Mouse (Mus musculus): ENCODE data around the gene Chmp4b. TPM values are rescaled to one million over a fixed set of nuclear protein-coding genes. Genes with fewer than 3 reads are reported as not detected.

Gene Chmp4b
- polyA plus RNA-seq, 1 experiment from 2014 or later = 22.4 TPM

- whole genome bisulfite sequencing = 47% methylated on average over 2 of the region's 2 CpGs
- no peak overlapping the region for H3K9ac ChIP-seq (ENCODE audit: low read length)
- no peaks in the 10 kb centered on the region for H3K9me3 ChIP-seq (replicated peaks; ENCODE audit: control insufficient read depth, low read length)
- H3K4me2 ChIP-seq (ENCODE audit: low read length) = no peak overlapping the region
- DNase-seq (ENCODE audit: low spot score) = no peak
- H3K36me3 ChIP-seq (ENCODE audit: control insufficient read depth, insufficient read depth, low read length) = no peaks in the 10 kb centered on the region
- H3K4me1 ChIP-seq (ENCODE audit: control insufficient read depth, insufficient read depth, low read length) = no peaks in the 10 kb centered on the region; the same call in 1 of the 2 replicates
- ATAC-seq = no peak
- no peaks in the 10 kb centered on the region for H3K27me3 ChIP-seq (replicated peaks; ENCODE audit: control insufficient read depth, insufficient read depth, low read length)
- H3K27ac ChIP-seq (ENCODE audit: low read depth, low read length) = no peak overlapping the region
- H3K4me3 ChIP-seq (ENCODE audit: low read depth, low read length) = no peak overlapping the region
These were observed 80.4 kb downstream of the Chmp4b start for GRCm38 (mm10) chr2:154731916-154732315.

GRCm38 (mm10) chr2:154732503-154733141 is 81.1 kb downstream of the Chmp4b start:
- Histone ChIP-seq H3K4me2 (ENCODE audit: low read length) (no peak overlapping the region), H3K4me1 (ENCODE audit: control insufficient read depth, insufficient read depth, low read length) (no peaks in the 10 kb centered on the region; the same call in 1 of the 2 replicates), H3K9ac (ENCODE audit: low read length) (no peak overlapping the region), H3K36me3 (ENCODE audit: control insufficient read depth, insufficient read depth, low read length) (no peaks in the 10 kb centered on the region), H3K4me3 (ENCODE audit: low read depth, low read length) (no peak overlapping the region), H3K27ac (ENCODE audit: low read depth, low read length) (no peak overlapping the region), H3K9me3 (replicated peaks; ENCODE audit: control insufficient read depth, low read length) (no peaks in the 10 kb centered on the region), H3K27me3 (replicated peaks; ENCODE audit: control insufficient read depth, insufficient read depth, low read length) (no peaks in the 10 kb centered on the region)
- ATAC-seq (no peak), DNase-seq (ENCODE audit: low spot score) (no peak)
- 82% methylated on average over 9 of the region's 9 CpGs for WGBS

GRCm38 (mm10) chr2:154734977-154735376 is 83.5 kb downstream of the Chmp4b start:
- Histone ChIP-seq H3K4me3 (ENCODE audit: low read depth, low read length) (no peak overlapping the region), H3K4me1 (ENCODE audit: control insufficient read depth, insufficient read depth, low read length) (no peaks in the 10 kb centered on the region; the same call in 1 of the 2 replicates), H3K27ac (ENCODE audit: low read depth, low read length) (no peak overlapping the region), H3K27me3 (replicated peaks; ENCODE audit: control insufficient read depth, insufficient read depth, low read length) (no peaks in the 10 kb centered on the region), H3K36me3 (ENCODE audit: control insufficient read depth, insufficient read depth, low read length) (no peaks in the 10 kb centered on the region), H3K4me2 (ENCODE audit: low read length) (no peak overlapping the region), H3K9ac (ENCODE audit: low read length) (no peak overlapping the region), H3K9me3 (replicated peaks; ENCODE audit: control insufficient read depth, low read length) (no peaks in the 10 kb centered on the region)
- DNase-seq (ENCODE audit: low spot score) (peak; percentile 58), ATAC-seq (0 out of 2 replicates have a peak, but pooled peaks have one; percentile 29)
- WGBS = 26% methylated on average over 9 of the region's 9 CpGs

- Histone ChIP-seq H3K9me3 (replicated peaks; ENCODE audit: control insufficient read depth, low read length) (no peaks in the 10 kb centered on the region), H3K27ac (ENCODE audit: low read depth, low read length) (no peak overlapping the region), H3K36me3 (ENCODE audit: control insufficient read depth, insufficient read depth, low read length) (no peaks in the 10 kb centered on the region), H3K9ac (ENCODE audit: low read length) (no peak overlapping the region), H3K4me3 (ENCODE audit: low read depth, low read length) (no peak overlapping the region), H3K4me2 (ENCODE audit: low read length) (no peak overlapping the region), H3K27me3 (replicated peaks; ENCODE audit: control insufficient read depth, insufficient read depth, low read length) (no peaks in the 10 kb centered on the region), H3K4me1 (ENCODE audit: control insufficient read depth, insufficient read depth, low read length) (no peaks in the 10 kb centered on the region; the same call in 1 of the 2 replicates)
- ATAC-seq (no peak), DNase-seq (ENCODE audit: low spot score) (no peak)
- 75% methylated on average over 7 of the region's 7 CpGs for WGBS
These were observed 83.9 kb downstream of the Chmp4b start for GRCm38 (mm10) chr2:154735416-154735815.

GRCm38 (mm10) chr2:154735986-154736385 is 84.5 kb downstream of the Chmp4b start:
- Histone ChIP-seq H3K4me3 (ENCODE audit: low read depth, low read length) (no peak overlapping the region), H3K9ac (ENCODE audit: low read length) (no peak overlapping the region), H3K27me3 (replicated peaks; ENCODE audit: control insufficient read depth, insufficient read depth, low read length) (no peaks in the 10 kb centered on the region), H3K36me3 (ENCODE audit: control insufficient read depth, insufficient read depth, low read length) (no peaks in the 10 kb centered on the region), H3K4me1 (ENCODE audit: control insufficient read depth, insufficient read depth, low read length) (no peaks in the 10 kb centered on the region; the same call in 1 of the 2 replicates), H3K4me2 (ENCODE audit: low read length) (no peak overlapping the region), H3K9me3 (replicated peaks; ENCODE audit: control insufficient read depth, low read length) (no peaks in the 10 kb centered on the region), H3K27ac (ENCODE audit: low read depth, low read length) (no peak overlapping the region)
- ATAC-seq (no peak), DNase-seq (ENCODE audit: low spot score) (no peak)
- WGBS = 87% methylated on average over 7 of the region's 7 CpGs

GRCm38 (mm10) chr2:154738621-154739020 is 87.1 kb downstream of the Chmp4b start:
- WGBS = 89% methylated on average over 5 of the region's 5 CpGs

GRCm38 (mm10) chr2:154742911-154743819 is 91.7 kb downstream of the Chmp4b start:
- DNase-seq (ENCODE audit: low spot score) (no peak), ATAC-seq (no peak)
- no peak overlapping the region for H3K4me2 ChIP-seq (ENCODE audit: low read length)
- no peak overlapping the region for H3K9ac ChIP-seq (ENCODE audit: low read length)
- no peaks in the 10 kb centered on the region for H3K4me1 ChIP-seq (ENCODE audit: control insufficient read depth, insufficient read depth, low read length)
- no peak overlapping the region for H3K4me3 ChIP-seq (ENCODE audit: low read depth, low read length)
- 86% methylated on average over 10 of the region's 10 CpGs for WGBS
- no peaks in the 10 kb centered on the region for H3K27me3 ChIP-seq (replicated peaks; ENCODE audit: control insufficient read depth, insufficient read depth, low read length)
- no peak overlapping the region for H3K27ac ChIP-seq (ENCODE audit: low read depth, low read length)
- H3K36me3 ChIP-seq (ENCODE audit: control insufficient read depth, insufficient read depth, low read length) = no peaks in the 10 kb centered on the region
- H3K9me3 ChIP-seq (replicated peaks; ENCODE audit: control insufficient read depth, low read length) = no peaks in the 10 kb centered on the region

More at GRCm38 (mm10) chr2:154738621-154739020, 87.1 kb downstream of the Chmp4b start:
- H3K4me2 ChIP-seq (ENCODE audit: low read length) = no peak overlapping the region
- H3K9me3 ChIP-seq (replicated peaks; ENCODE audit: control insufficient read depth, low read length) = no peaks in the 10 kb centered on the region
- ATAC-seq (no peak), DNase-seq (ENCODE audit: low spot score) (no peak)
- no peaks in the 10 kb centered on the region; the same call in 1 of the 2 replicates for H3K4me1 ChIP-seq (ENCODE audit: control insufficient read depth, insufficient read depth, low read length)
- H3K9ac ChIP-seq (ENCODE audit: low read length) = no peak overlapping the region
- H3K4me3 ChIP-seq (ENCODE audit: low read depth, low read length) = no peak overlapping the region
- H3K27me3 ChIP-seq (replicated peaks; ENCODE audit: control insufficient read depth, insufficient read depth, low read length) = no peaks in the 10 kb centered on the region
- H3K27ac ChIP-seq (ENCODE audit: low read depth, low read length) = no peak overlapping the region
- no peaks in the 10 kb centered on the region for H3K36me3 ChIP-seq (ENCODE audit: control insufficient read depth, insufficient read depth, low read length)

GRCm38 (mm10) chr2:154743915-154744314 is 92.4 kb downstream of the Chmp4b start:
- no peak for ATAC-seq
- 88% methylated on average over 4 of the region's 4 CpGs for WGBS
- H3K27ac ChIP-seq (ENCODE audit: low read depth, low read length) = no peak overlapping the region
- H3K9ac ChIP-seq (ENCODE audit: low read length) = no peak overlapping the region
- H3K27me3 ChIP-seq (replicated peaks; ENCODE audit: control insufficient read depth, insufficient read depth, low read length) = no peaks in the 10 kb centered on the region
- no peaks in the 10 kb centered on the region for H3K9me3 ChIP-seq (replicated peaks; ENCODE audit: control insufficient read depth, low read length)
- DNase-seq (ENCODE audit: low spot score) = no peak
- H3K36me3 ChIP-seq (ENCODE audit: control insufficient read depth, insufficient read depth, low read length) = no peaks in the 10 kb centered on the region
- H3K4me1 ChIP-seq (ENCODE audit: control insufficient read depth, insufficient read depth, low read length) = peaks cover 2% of the 10 kb centered on the region
- H3K4me2 ChIP-seq (ENCODE audit: low read length) = no peak overlapping the region
- no peak overlapping the region for H3K4me3 ChIP-seq (ENCODE audit: low read depth, low read length)
